Mouse (Mus musculus) neural tube, embryonic 13.5 days (tissue): ENCODE measurements around the gene Vps13d. TPM values are rescaled to one million over a fixed set of nuclear protein-coding genes. Genes with fewer than 3 reads are reported as not detected.

Source experiments
- ATAC-seq: fragments of 200-750 bp; cut with Nextera tagmentation; 2 replicates; pipeline ENCODE4 v1.8.0; 2017; ENCODE audit warnings: low read depth, mild to moderate bottlenecking, moderate TSS enrichment, moderate library complexity
- H3K27ac ChIP-seq: fragments of 300-500 bp; sonication (generic); replicated peaks from 2 replicates; pipeline ENCODE4 v1.5.1; 2015; ENCODE audit warnings: moderate library complexity, mild to moderate bottlenecking, inconsistent platforms
- H3K27me3 ChIP-seq: fragments of 300-500 bp; sonication (generic); 2 replicates; pipeline ENCODE4 v1.6.1; 2015; ENCODE audit warnings: mild to moderate bottlenecking, inconsistent platforms
- H3K36me3 ChIP-seq: fragments of 300-500 bp; sonication (generic); 2 replicates; pipeline ENCODE4 v1.6.1; 2015; ENCODE audit warnings: mild to moderate bottlenecking, inconsistent platforms
- H3K4me1 ChIP-seq: fragments of 300-500 bp; sonication (generic); replicated peaks from 2 replicates; pipeline ENCODE4 v1.6.1; 2015; ENCODE audit warnings: inconsistent platforms
- H3K4me2 ChIP-seq: fragments of 300-500 bp; sonication (generic); 2 replicates; pipeline ENCODE4 v1.6.1; 2015; ENCODE audit warnings: inconsistent platforms, mild to moderate bottlenecking, moderate library complexity
- H3K4me3 ChIP-seq: fragments of 300-500 bp; sonication (generic); 2 replicates; pipeline ENCODE4 v1.5.1; 2015; ENCODE audit warnings: mild to moderate bottlenecking, inconsistent platforms
- H3K9ac ChIP-seq: fragments of 300-500 bp; sonication (generic); 2 replicates; pipeline ENCODE4 v1.6.1; 2015; ENCODE audit warnings: moderate library complexity, mild to moderate bottlenecking, inconsistent platforms
- H3K9me3 ChIP-seq: fragments of 300-500 bp; sonication (generic); 2 replicates; pipeline ENCODE4 v1.6.1; 2016; ENCODE audit warnings: inconsistent platforms
- WGBS: fragments of 180-500 bp; shearing (Covaris S2); methylation state at CpG from one replicate; pipeline ENCODE4 v1.1.7; 2015; 5-methylcytosine and 5-hydroxymethylcytosine counted together
- polyA plus RNA-seq: library from polyadenylated mRNA; unstranded; fragments of >200 nt; fragmentation: Nextera tagmentation; extraction: Ambion mirVana; gene quantifications from 2 replicates; pipeline ENCODE4 v1.2.1, GENCODE M21; 2015

Vps13d gene
- polyA plus RNA-seq, 1 experiment from 2014 or later = 6.3 TPM

DNA sequence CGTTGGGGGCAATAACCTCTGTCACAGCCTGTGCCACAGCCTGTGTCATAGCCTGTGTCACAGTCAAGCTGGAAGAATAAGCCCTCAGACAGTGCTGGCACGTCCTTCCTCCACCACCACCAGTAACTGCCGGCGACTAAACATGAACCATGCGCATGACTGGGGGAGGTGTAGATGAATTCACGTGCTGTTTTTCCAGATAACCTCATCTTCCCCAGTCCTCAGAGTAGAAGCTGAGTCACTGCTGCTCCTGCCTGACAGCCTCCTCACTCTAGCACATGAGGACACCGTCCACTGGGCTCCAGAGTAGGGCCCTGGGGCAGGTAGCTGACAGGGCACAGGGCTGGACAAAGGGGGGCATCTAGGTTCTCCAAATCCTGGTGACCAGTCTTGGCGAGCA, 27.3 kb upstream of the Vps13d start:
- 76% methylated on average over 8 of the region's 8 CpGs for WGBS
- Histone ChIP-seq H3K4me1 (0 out of 2 replicates have a peak, but pooled peaks cover 3% of the 10 kb centered on the region), H3K36me3 (no peaks in the 10 kb centered on the region), H3K27ac (no peak overlapping the region), H3K4me3 (no peak overlapping the region), H3K9ac (no peak overlapping the region), H3K9me3 (no peaks in the 10 kb centered on the region), H3K27me3 (no peaks in the 10 kb centered on the region), H3K4me2 (no peak overlapping the region)
- ATAC-seq = no peak

DNA sequence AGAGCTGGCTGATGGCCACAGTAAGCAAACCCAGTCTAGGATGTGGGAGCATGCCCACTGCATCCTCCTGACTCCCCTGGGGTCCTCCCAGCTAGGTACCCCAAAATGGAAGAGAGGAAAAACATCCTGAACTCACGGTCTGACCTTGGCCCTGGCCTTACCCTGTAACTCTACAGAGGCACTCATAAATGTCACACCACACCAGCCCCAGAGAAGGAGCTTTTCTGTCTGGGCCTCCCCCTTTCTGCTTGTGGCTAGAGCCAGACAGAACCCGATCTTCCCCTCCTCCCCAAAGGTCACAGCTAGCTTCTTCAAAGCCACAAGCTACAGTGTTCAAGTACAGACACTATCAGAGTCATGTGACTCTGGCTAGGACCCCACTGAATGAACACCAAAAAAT, 26.6 kb upstream of the Vps13d start:
- ATAC-seq = no peak

DNA sequence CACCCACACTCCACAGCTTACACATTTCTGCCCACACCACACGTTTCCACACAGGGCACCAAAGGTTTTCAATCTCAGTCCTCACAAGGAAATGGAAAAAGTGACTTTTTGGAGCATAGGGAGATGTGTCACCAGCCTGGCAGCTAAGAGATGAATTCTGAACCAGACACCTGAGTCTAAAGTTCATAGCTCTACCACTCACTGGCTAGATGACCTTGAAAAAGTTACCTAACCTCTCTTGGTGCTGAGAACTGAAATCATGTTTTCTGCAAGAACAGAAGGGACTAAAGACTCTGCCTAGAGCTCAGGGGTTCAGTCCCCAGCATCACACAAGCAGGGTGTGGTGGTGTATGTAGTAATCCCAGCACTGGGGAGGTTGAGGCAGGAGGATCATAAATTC, 25.2 kb upstream of the Vps13d start:
- no peaks in the 10 kb centered on the region for H3K9me3 ChIP-seq
- no peak overlapping the region for H3K9ac ChIP-seq
- H3K27me3 ChIP-seq = no peaks in the 10 kb centered on the region
- no peak overlapping the region for H3K27ac ChIP-seq
- ATAC-seq = no peak
- no peaks in the 10 kb centered on the region for H3K36me3 ChIP-seq
- peaks cover 8% of the 10 kb centered on the region for H3K4me1 ChIP-seq
- no peak overlapping the region for H3K4me3 ChIP-seq
- WGBS = 79% methylated on average over 1 of the region's 1 CpGs
- no peak overlapping the region for H3K4me2 ChIP-seq

More for the DNA sequence above, 26.6 kb upstream of the Vps13d start:
- H3K4me1 ChIP-seq = 0 out of 2 replicates have a peak, but pooled peaks cover 4% of the 10 kb centered on the region
- no peak overlapping the region for H3K27ac ChIP-seq
- no peaks in the 10 kb centered on the region for H3K9me3 ChIP-seq
- H3K36me3 ChIP-seq = no peaks in the 10 kb centered on the region
- H3K4me2 ChIP-seq = no peak overlapping the region
- H3K4me3 ChIP-seq = no peak overlapping the region
- no peak overlapping the region for H3K9ac ChIP-seq
- H3K27me3 ChIP-seq = no peaks in the 10 kb centered on the region
- 70% methylated on average over 2 of the region's 2 CpGs for WGBS

DNA sequence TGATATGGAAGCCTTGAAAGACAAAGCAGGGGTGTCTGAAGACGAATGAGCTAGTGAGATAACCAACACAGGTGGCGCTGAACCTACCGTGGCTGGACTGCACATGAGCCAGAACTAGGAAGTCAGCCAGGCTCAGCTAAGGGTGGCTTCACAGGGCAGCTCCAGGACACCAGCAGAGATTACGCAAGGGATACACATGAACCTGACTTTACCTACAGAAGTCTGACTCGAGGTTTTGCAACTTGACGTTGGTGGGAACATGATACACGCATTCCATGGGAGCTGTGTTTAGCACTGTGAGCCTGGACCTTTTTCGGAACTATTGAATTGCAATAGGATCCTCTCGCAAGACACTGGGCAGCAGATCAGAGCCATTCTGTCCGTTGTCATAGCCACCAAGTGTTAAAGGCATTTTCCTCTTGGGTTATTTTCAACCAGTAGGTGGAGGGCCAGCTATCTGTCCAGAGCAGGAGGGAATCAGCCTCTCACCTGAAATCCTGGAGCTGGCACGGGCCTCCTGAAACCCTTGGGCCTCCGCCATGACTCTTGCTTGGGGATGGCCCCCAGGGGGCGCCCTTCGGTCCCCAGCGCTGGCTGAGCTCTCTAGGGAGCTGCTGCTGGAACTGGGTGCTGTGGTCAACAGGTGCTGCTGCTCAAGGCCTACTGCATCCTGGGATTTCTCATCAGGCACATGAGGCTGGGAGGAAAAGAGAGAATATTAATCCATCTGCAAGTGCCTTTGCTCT, 24.6 kb upstream of the Vps13d start:
- H3K9ac ChIP-seq = no peak overlapping the region
- no peaks in the 10 kb centered on the region for H3K27me3 ChIP-seq
- no peak overlapping the region for H3K4me3 ChIP-seq
- H3K36me3 ChIP-seq = no peaks in the 10 kb centered on the region
- no peak overlapping the region for H3K27ac ChIP-seq
- H3K9me3 ChIP-seq = no peaks in the 10 kb centered on the region
- ATAC-seq = no peak
- no peak overlapping the region for H3K4me2 ChIP-seq
- peaks cover 13% of the 10 kb centered on the region for H3K4me1 ChIP-seq
- WGBS = 64% methylated on average over 15 of the region's 15 CpGs

DNA sequence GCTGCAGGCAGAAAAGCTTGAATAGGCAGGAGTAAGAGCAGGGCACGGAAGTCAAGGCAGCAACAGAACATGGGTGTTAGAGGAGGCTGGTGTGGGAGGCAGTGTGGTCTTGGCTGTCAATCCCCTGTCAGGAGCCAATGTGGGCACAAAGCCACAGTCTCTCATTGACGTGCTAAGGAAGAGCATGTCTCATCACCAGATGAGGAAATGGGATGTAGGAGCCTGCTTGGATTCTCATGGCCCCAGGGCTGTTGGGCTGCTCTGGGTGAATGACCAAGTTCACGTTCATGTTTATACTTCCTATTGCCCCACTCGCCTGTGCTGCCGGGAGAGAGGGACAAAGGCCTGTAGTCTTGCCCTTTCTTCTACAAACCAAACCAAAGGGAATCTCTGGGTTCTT, 23.0 kb upstream of the Vps13d start:
- no peak overlapping the region for H3K4me3 ChIP-seq
- H3K9me3 ChIP-seq = no peaks in the 10 kb centered on the region
- H3K27ac ChIP-seq = no peak overlapping the region
- H3K4me2 ChIP-seq = no peak overlapping the region
- WGBS = 74% methylated on average over 5 of the region's 5 CpGs
- H3K27me3 ChIP-seq = no peaks in the 10 kb centered on the region
- H3K4me1 ChIP-seq = peaks cover 13% of the 10 kb centered on the region
- no peaks in the 10 kb centered on the region for H3K36me3 ChIP-seq
- no peak for ATAC-seq
- no peak overlapping the region for H3K9ac ChIP-seq

DNA sequence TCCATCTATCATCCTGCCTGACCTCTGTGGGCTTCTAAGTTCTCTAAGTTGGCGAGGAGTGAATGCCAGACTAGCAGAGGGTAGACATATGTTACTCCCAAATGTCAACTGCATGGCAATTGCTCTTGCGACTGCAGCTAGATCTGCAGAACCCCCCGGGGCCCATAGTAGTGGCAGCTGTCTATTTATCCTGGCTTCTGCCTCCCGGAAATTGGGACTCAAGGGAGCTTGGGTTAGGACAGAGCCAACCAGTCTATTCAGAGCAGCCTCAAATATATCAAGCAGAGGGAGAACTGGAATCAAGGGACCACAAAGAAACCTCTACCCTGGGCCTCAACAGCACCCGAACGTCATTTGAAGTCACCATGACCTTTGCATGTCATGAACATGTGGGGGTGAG, 22.2 kb upstream of the Vps13d start:
- H3K4me1 ChIP-seq = peaks cover 13% of the 10 kb centered on the region
- WGBS = 67% methylated on average over 6 of the region's 6 CpGs
- ATAC-seq = no peak
- H3K9ac ChIP-seq = no peak overlapping the region
- no peak overlapping the region for H3K4me3 ChIP-seq
- H3K36me3 ChIP-seq = no peaks in the 10 kb centered on the region
- no peak overlapping the region for H3K4me2 ChIP-seq
- H3K27me3 ChIP-seq = no peaks in the 10 kb centered on the region
- no peak overlapping the region for H3K27ac ChIP-seq
- H3K9me3 ChIP-seq = no peaks in the 10 kb centered on the region

DNA sequence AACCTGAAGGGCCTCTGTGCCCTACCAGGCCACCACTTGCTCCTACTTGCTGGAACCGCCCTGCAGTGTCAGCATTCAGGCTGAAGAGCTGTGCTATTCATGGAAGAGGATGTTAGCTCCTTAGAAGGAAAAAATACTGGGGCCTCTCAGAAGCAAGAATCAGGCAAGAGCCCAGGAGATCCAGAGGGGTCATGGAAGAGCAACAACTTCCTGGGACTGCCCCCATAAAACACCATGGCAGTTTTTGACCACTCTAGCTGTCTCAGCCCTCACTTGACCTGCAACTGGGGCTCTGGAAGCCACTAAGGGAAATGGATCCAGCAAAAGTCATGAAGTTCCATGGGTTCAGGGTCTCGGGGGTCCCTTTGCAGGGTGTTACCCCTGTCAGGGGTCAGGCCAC, 20.6 kb upstream of the Vps13d start:
- no peak overlapping the region for H3K27ac ChIP-seq
- no peak overlapping the region for H3K4me2 ChIP-seq
- H3K27me3 ChIP-seq = no peaks in the 10 kb centered on the region
- no peak overlapping the region for H3K4me3 ChIP-seq
- H3K9me3 ChIP-seq = no peaks in the 10 kb centered on the region
- peaks cover 13% of the 10 kb centered on the region for H3K4me1 ChIP-seq
- no peaks in the 10 kb centered on the region for H3K36me3 ChIP-seq
- WGBS = 83% methylated on average over 2 of the region's 2 CpGs
- H3K9ac ChIP-seq = no peak overlapping the region
- no peak for ATAC-seq

DNA sequence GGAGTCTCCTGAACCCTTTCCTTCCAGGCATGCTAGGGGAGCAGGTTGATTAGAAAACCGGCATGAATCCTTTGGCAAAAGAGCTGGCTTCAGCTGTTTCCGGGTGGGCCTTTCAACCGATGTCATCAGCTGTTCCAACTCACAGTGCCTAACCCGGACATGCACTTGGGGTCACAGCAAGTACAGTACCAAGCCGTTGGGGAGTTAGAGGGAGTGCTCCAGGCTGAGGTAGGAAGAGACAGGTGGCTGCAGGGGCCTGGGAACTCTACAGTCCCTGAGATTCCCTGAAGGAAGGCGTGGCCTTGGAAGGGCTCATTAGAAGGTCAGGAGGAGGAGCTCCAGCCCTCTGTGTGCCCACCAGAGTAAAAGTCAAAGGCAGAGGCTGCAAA, 20.0 kb upstream of the Vps13d start:
- Histone ChIP-seq H3K4me2 (no peak overlapping the region), H3K36me3 (no peaks in the 10 kb centered on the region), H3K27me3 (no peaks in the 10 kb centered on the region), H3K9ac (no peak overlapping the region), H3K27ac (no peak overlapping the region), H3K9me3 (no peaks in the 10 kb centered on the region), H3K4me1 (peaks cover 13% of the 10 kb centered on the region), H3K4me3 (no peak overlapping the region)
- peak; percentile 13; the same call in 1 of the 2 replicates for ATAC-seq
- WGBS = 47% methylated on average over 6 of the region's 6 CpGs

DNA sequence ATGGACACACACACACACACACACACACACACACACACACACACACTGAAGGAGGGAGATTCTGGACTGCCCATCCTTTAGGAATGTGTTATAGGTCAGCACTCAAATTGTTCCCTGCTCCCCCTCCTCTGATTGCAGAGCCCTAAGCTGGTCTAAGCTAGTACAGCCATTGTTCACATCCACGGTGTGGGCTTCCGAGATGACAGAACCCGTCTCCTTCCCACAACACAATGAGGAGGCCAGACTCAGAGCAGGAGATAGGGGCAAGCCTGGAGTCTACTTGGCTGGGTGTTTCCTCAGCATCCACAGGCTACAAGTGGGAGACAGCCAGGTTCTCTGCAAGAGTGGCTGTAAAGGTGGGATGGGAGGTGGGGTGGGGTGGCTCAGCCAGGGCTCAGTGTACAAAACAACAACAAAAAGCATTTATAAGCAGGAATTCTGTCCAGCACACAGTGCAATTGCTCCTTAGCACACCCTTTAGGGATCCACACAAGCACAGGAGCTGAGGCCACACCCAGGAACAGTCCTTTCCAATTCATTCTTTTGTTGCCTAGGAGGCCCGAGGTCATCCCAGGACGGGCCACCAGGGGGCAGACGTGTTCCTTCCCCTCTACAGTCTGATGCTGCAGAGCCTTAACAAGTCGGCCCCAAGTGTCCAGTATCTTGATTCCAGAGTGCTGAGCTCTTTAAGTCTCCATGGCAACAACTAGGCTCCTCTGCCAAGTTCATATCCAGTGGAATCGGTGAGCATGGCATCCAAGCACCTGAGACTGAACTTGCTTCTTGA, 19.4 kb upstream of the Vps13d start:
- Histone ChIP-seq H3K9me3 (no peaks in the 10 kb centered on the region), H3K27me3 (no peaks in the 10 kb centered on the region), H3K9ac (no peak overlapping the region), H3K4me1 (peaks cover 13% of the 10 kb centered on the region), H3K4me2 (no peak overlapping the region), H3K27ac (0 out of 2 replicates have a peak overlapping the region, but pooled peaks have one; percentile 33), H3K36me3 (no peaks in the 10 kb centered on the region), H3K4me3 (no peak overlapping the region)
- ATAC-seq = peak; percentile 91
- WGBS = 33% methylated on average over 8 of the region's 8 CpGs

DNA sequence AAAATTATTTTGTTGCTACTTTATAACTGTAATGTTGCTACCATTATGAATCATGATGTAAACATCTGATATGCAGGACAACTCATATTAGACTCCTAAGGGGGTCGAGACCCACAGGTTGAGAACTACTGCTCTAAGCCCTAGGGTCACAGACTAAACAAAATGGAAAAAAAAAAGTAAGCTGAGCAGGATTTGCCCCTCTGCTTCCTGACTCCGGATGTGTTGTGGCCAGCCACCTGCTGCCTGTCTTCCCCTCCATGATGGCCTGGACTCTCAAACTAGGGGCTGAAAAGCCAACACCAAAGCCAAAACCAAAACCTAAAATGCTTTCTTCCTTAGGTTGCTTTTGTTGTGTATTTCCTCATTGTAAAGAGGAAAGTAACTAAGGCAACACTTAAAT, 16.3 kb upstream of the Vps13d start:
- Histone ChIP-seq H3K27me3 (no peaks in the 10 kb centered on the region), H3K4me3 (no peak overlapping the region), H3K4me1 (peaks cover 9% of the 10 kb centered on the region), H3K9ac (no peak overlapping the region), H3K36me3 (no peaks in the 10 kb centered on the region), H3K9me3 (no peaks in the 10 kb centered on the region), H3K27ac (no peak overlapping the region), H3K4me2 (no peak overlapping the region)
- ATAC-seq = no peak
- 80% methylated on average over 2 of the region's 2 CpGs for WGBS

DNA sequence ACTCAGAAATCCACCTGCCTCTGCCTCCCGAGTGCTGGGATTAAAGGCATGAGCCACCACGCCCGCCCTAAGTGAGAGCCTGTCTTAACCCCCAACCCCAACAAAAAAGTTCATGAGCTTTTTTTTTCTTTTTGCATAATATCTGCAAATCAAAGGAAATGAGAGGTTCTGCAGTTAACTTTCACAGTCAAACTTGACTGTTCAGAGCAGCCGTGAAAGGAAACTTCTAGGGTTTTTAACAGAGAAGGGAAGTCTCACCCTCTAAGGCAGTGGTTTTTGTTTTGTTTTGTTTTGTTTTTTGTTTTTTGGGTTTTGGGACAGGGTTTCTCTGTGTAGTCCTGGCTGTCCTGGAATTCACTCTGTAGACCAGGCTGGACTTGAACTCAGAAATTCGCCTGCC, 15.8 kb upstream of the Vps13d start:
- Histone ChIP-seq H3K4me2 (no peak overlapping the region), H3K9ac (no peak overlapping the region), H3K36me3 (no peaks in the 10 kb centered on the region), H3K27ac (no peak overlapping the region), H3K4me3 (no peak overlapping the region), H3K9me3 (no peaks in the 10 kb centered on the region), H3K4me1 (peaks cover 9% of the 10 kb centered on the region), H3K27me3 (no peaks in the 10 kb centered on the region)
- no peak for ATAC-seq
- WGBS = 87% methylated on average over 5 of the region's 5 CpGs

DNA sequence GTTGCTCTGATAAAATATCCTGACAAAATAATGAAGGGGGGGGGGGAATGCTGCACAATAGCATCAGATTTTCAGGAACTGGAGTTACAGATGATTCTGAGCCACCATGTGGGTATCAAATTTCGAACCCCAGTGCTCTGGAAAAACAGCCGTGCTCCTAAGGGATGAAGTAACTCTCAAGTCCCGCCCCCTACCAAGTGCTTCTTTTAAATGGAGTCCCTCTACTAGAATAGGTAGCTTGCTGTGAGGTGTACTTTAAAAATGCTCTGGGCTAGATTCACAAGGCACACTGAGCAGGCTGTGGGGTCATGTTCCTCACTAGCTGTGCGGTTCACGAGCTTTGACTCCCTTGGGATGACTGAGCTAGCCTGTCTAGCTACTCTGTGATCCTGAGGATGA, 14.9 kb upstream of the Vps13d start:
- H3K4me2 ChIP-seq = no peak overlapping the region
- H3K27me3 ChIP-seq = no peaks in the 10 kb centered on the region
- no peak overlapping the region for H3K4me3 ChIP-seq
- 40% methylated on average over 5 of the region's 5 CpGs for WGBS
- H3K4me1 ChIP-seq = peaks cover 2% of the 10 kb centered on the region
- no peak overlapping the region for H3K27ac ChIP-seq
- no peaks in the 10 kb centered on the region for H3K9me3 ChIP-seq
- no peak overlapping the region for H3K9ac ChIP-seq
- no peaks in the 10 kb centered on the region for H3K36me3 ChIP-seq
- no peak for ATAC-seq
